Mouse (Mus musculus): ENCODE measurements around the gene Zfp36l2. TPM values are rescaled to one million over a fixed set of nuclear protein-coding genes. Genes with fewer than 3 reads are reported as not detected.

The Zfp36l2 gene
- polyA plus RNA-seq, 1 experiment from 2014 or later, result 6.8 TPM

- H3K4me1 ChIP-seq (replicated peaks; ENCODE audit: control insufficient read depth, insufficient read depth, low read length), result no peaks in the 10 kb centered on the region; the same call in 1 of the 2 replicates
Observed at GRCm38 (mm10) chr17:84157743-84158460, 29.8 kb downstream of the Zfp36l2 start.

GRCm38 (mm10) chr17:84156748-84157742, 30.7 kb downstream of the Zfp36l2 start:
- Histone ChIP-seq H3K4me3 (replicated peaks; ENCODE audit: low read length) (no peak overlapping the region), H3K36me3 (replicated peaks; ENCODE audit: control insufficient read depth, insufficient read depth) (no peaks in the 10 kb centered on the region), H3K27ac (no peak overlapping the region), H3K27me3 (ENCODE audit: control insufficient read depth, insufficient read depth, low read length) (no peaks in the 10 kb centered on the region), H3K9ac (no peak overlapping the region), H3K4me1 (replicated peaks; ENCODE audit: control insufficient read depth, insufficient read depth, low read length) (no peaks in the 10 kb centered on the region; the same call in 1 of the 2 replicates), H3K4me2 (replicated peaks) (no peak overlapping the region), H3K9me3 (ENCODE audit: control insufficient read depth, low read length) (no peaks in the 10 kb centered on the region)
- WGBS, result 39% methylated on average over 19 of the region's 19 CpGs
- ATAC-seq (ENCODE audit: low FRiP score) (no peak), DNase-seq (ENCODE audit: low spot score) (no peak)

More at GRCm38 (mm10) chr17:84157743-84158460, 29.8 kb downstream of the Zfp36l2 start:
- 71% methylated on average over 6 of the region's 6 CpGs for WGBS
- DNase-seq (ENCODE audit: low spot score), result no peak
- no peak for ATAC-seq (ENCODE audit: low FRiP score)
- Histone ChIP-seq H3K4me3 (replicated peaks; ENCODE audit: low read length) (no peak overlapping the region), H3K36me3 (replicated peaks; ENCODE audit: control insufficient read depth, insufficient read depth) (no peaks in the 10 kb centered on the region), H3K27ac (no peak overlapping the region), H3K9ac (no peak overlapping the region), H3K9me3 (ENCODE audit: control insufficient read depth, low read length) (no peaks in the 10 kb centered on the region), H3K4me2 (replicated peaks) (no peak overlapping the region), H3K27me3 (ENCODE audit: control insufficient read depth, insufficient read depth, low read length) (no peaks in the 10 kb centered on the region)

- no peaks in the 10 kb centered on the region for H3K27me3 ChIP-seq (ENCODE audit: control insufficient read depth, insufficient read depth, low read length)
- no peak overlapping the region for H3K9ac ChIP-seq
- WGBS, result 58% methylated on average over 13 of the region's 13 CpGs
- H3K4me2 ChIP-seq (replicated peaks), result no peak overlapping the region
- no peak for DNase-seq (ENCODE audit: low spot score)
- ATAC-seq (ENCODE audit: low FRiP score), result no peak
- no peaks in the 10 kb centered on the region for H3K36me3 ChIP-seq (replicated peaks; ENCODE audit: control insufficient read depth, insufficient read depth)
- H3K27ac ChIP-seq, result no peak overlapping the region
- H3K4me3 ChIP-seq (replicated peaks; ENCODE audit: low read length), result no peak overlapping the region
- H3K4me1 ChIP-seq (replicated peaks; ENCODE audit: control insufficient read depth, insufficient read depth, low read length), result no peaks in the 10 kb centered on the region; the same call in 1 of the 2 replicates
- no peaks in the 10 kb centered on the region for H3K9me3 ChIP-seq (ENCODE audit: control insufficient read depth, low read length)
Observed at GRCm38 (mm10) chr17:84156227-84156573, 31.5 kb downstream of the Zfp36l2 start.

- DNase-seq (ENCODE audit: low spot score) (no peak), ATAC-seq (ENCODE audit: low FRiP score) (no peak)
- WGBS, result 88% methylated on average over 8 of the region's 8 CpGs
- Histone ChIP-seq H3K4me2 (replicated peaks) (no peak overlapping the region), H3K27ac (no peak overlapping the region), H3K9me3 (ENCODE audit: control insufficient read depth, low read length) (no peaks in the 10 kb centered on the region), H3K36me3 (replicated peaks; ENCODE audit: control insufficient read depth, insufficient read depth) (no peaks in the 10 kb centered on the region), H3K4me3 (replicated peaks; ENCODE audit: low read length) (no peak overlapping the region), H3K27me3 (ENCODE audit: control insufficient read depth, insufficient read depth, low read length) (no peaks in the 10 kb centered on the region), H3K9ac (no peak overlapping the region), H3K4me1 (replicated peaks; ENCODE audit: control insufficient read depth, insufficient read depth, low read length) (no peaks in the 10 kb centered on the region)
Observed at GRCm38 (mm10) chr17:84155516-84156226, 32.1 kb downstream of the Zfp36l2 start.

GRCm38 (mm10) chr17:84155029-84155338, 32.8 kb downstream of the Zfp36l2 start:
- 90% methylated on average over 6 of the region's 6 CpGs for WGBS
- Histone ChIP-seq H3K4me2 (replicated peaks) (no peak overlapping the region), H3K9ac (no peak overlapping the region), H3K27me3 (ENCODE audit: control insufficient read depth, insufficient read depth, low read length) (no peaks in the 10 kb centered on the region), H3K9me3 (ENCODE audit: control insufficient read depth, low read length) (no peaks in the 10 kb centered on the region), H3K4me3 (replicated peaks; ENCODE audit: low read length) (no peak overlapping the region), H3K4me1 (replicated peaks; ENCODE audit: control insufficient read depth, insufficient read depth, low read length) (no peaks in the 10 kb centered on the region), H3K27ac (no peak overlapping the region), H3K36me3 (replicated peaks; ENCODE audit: control insufficient read depth, insufficient read depth) (no peaks in the 10 kb centered on the region)
- ATAC-seq (ENCODE audit: low FRiP score) (no peak), DNase-seq (ENCODE audit: low spot score) (no peak)

GRCm38 (mm10) chr17:84154302-84155028, 33.3 kb downstream of the Zfp36l2 start:
- no peaks in the 10 kb centered on the region for H3K4me1 ChIP-seq (replicated peaks; ENCODE audit: control insufficient read depth, insufficient read depth, low read length)
- DNase-seq (ENCODE audit: low spot score), result no peak
- no peaks in the 10 kb centered on the region for H3K9me3 ChIP-seq (ENCODE audit: control insufficient read depth, low read length)
- no peaks in the 10 kb centered on the region for H3K27me3 ChIP-seq (ENCODE audit: control insufficient read depth, insufficient read depth, low read length)
- H3K4me2 ChIP-seq (replicated peaks), result no peak overlapping the region
- WGBS, result 85% methylated on average over 11 of the region's 11 CpGs
- no peaks in the 10 kb centered on the region for H3K36me3 ChIP-seq (replicated peaks; ENCODE audit: control insufficient read depth, insufficient read depth)
- H3K9ac ChIP-seq, result no peak overlapping the region
- ATAC-seq (ENCODE audit: low FRiP score), result no peak
- H3K27ac ChIP-seq, result no peak overlapping the region
- H3K4me3 ChIP-seq (replicated peaks; ENCODE audit: low read length), result no peak overlapping the region

GRCm38 (mm10) chr17:84152976-84153786, 34.6 kb downstream of the Zfp36l2 start:
- H3K4me1 ChIP-seq (replicated peaks; ENCODE audit: control insufficient read depth, insufficient read depth, low read length), result no peaks in the 10 kb centered on the region
- H3K9me3 ChIP-seq (ENCODE audit: control insufficient read depth, low read length), result no peaks in the 10 kb centered on the region
- H3K27me3 ChIP-seq (ENCODE audit: control insufficient read depth, insufficient read depth, low read length), result no peaks in the 10 kb centered on the region
- WGBS, result 81% methylated on average over 12 of the region's 12 CpGs
- no peak for ATAC-seq (ENCODE audit: low FRiP score)
- no peak overlapping the region for H3K9ac ChIP-seq
- no peak overlapping the region for H3K4me2 ChIP-seq (replicated peaks)
- no peak overlapping the region for H3K27ac ChIP-seq
- H3K4me3 ChIP-seq (replicated peaks; ENCODE audit: low read length), result no peak overlapping the region
- DNase-seq (ENCODE audit: low spot score), result no peak
- no peaks in the 10 kb centered on the region for H3K36me3 ChIP-seq (replicated peaks; ENCODE audit: control insufficient read depth, insufficient read depth)

GRCm38 (mm10) chr17:84152206-84152975, 35.4 kb downstream of the Zfp36l2 start:
- no peaks in the 10 kb centered on the region for H3K4me1 ChIP-seq (replicated peaks; ENCODE audit: control insufficient read depth, insufficient read depth, low read length)
- H3K27me3 ChIP-seq (ENCODE audit: control insufficient read depth, insufficient read depth, low read length), result no peaks in the 10 kb centered on the region
- no peaks in the 10 kb centered on the region for H3K36me3 ChIP-seq (replicated peaks; ENCODE audit: control insufficient read depth, insufficient read depth)
- H3K9ac ChIP-seq, result no peak overlapping the region
- DNase-seq (ENCODE audit: low spot score), result no peak
- WGBS, result 33% methylated on average over 6 of the region's 6 CpGs
- H3K27ac ChIP-seq, result no peak overlapping the region
- no peak for ATAC-seq (ENCODE audit: low FRiP score)
- no peak overlapping the region for H3K4me3 ChIP-seq (replicated peaks; ENCODE audit: low read length)
- no peak overlapping the region for H3K4me2 ChIP-seq (replicated peaks)
- H3K9me3 ChIP-seq (ENCODE audit: control insufficient read depth, low read length), result no peaks in the 10 kb centered on the region

Measured in hindbrain, embryonic 14.5 days (tissue).